ENCODE assay signal across 28 mouse cellular contexts in genomic region chr17:12902291-12902690, GRCm38 (mm10). TPM values are rescaled to one million over a fixed set of nuclear protein-coding genes. Genes with fewer than 3 reads are reported as not detected.
"Had no signal": no experiment of that assay in that cellular context is flagged by ENCODE, and none has a peak within 500 bp of the region (broad histone marks: within the 10 kb centered on the region; RNA-seq: fewer than 3 reads in every experiment).

No protein-coding gene starts in this region.

- H3K4me3 ChIP-seq: gastrocnemius, adult 2 months; heart, adult 2 months; heart, embryonic 13.5 days; heart, embryonic 15.5 days; hindbrain, embryonic 10.5 days; hindbrain, embryonic 12.5 days; intestine, embryonic 15.5 days; layer of hippocampus, adult 2 months; left cerebral cortex, adult 2 months; limb, embryonic 13.5 days had no signal

- H3K9ac ChIP-seq: heart, embryonic 13.5 days; heart, embryonic 15.5 days; hindbrain, embryonic 12.5 days; hindbrain, embryonic 14.5 days; intestine, embryonic 15.5 days; limb, embryonic 13.5 days had no signal

- ATAC-seq: hindbrain, embryonic 16.5 days; inflammation-experienced regulatory T-cells, adult 6 months; intestine, embryonic 15.5 days; intestine, postnatal 0 days had no signal

- H3K27ac ChIP-seq: gastrocnemius, adult 2 months; heart, adult 2 months; heart, embryonic 13.5 days; heart, embryonic 15.5 days; hindbrain, embryonic 12.5 days; hindbrain, embryonic 14.5 days; intestine, embryonic 15.5 days; layer of hippocampus, adult 2 months; left cerebral cortex, adult 2 months had no signal

- H3K27me3 ChIP-seq: heart, embryonic 13.5 days; heart, embryonic 15.5 days; hindbrain, embryonic 12.5 days; intestine, embryonic 15.5 days; limb, embryonic 13.5 days had no signal

- H3K4me2 ChIP-seq: heart, embryonic 11.5 days; heart, embryonic 13.5 days; heart, embryonic 15.5 days; hindbrain, embryonic 12.5 days; hindbrain, embryonic 14.5 days; intestine, embryonic 15.5 days; limb, embryonic 13.5 days; liver, embryonic 11.5 days had no signal

- H3K9me3 ChIP-seq: heart, embryonic 13.5 days; heart, embryonic 15.5 days; hindbrain, embryonic 10.5 days; hindbrain, embryonic 12.5 days; intestine, embryonic 15.5 days; limb, embryonic 13.5 days had no signal

- DNase-seq: gastrocnemius, adult 2 months; gastrocnemius, postnatal 10 days; gastrocnemius, postnatal 25 days; heart, adult 2 months; heart, postnatal 4 days; kidney, adult 18-20 months; kidney, adult 8-10 months; kidney, postnatal 10 days; kidney, postnatal 25 days; kidney, postnatal 4 days; liver had no signal

- H3K4me1 ChIP-seq: heart, embryonic 13.5 days; heart, embryonic 15.5 days had no signal

RNA-seq across cellular contexts. Expression of gene Mrgprh, which starts 26.5 kb away (rescaled TPM):
- polyA plus RNA-seq: heart, embryonic 13.5 days; hindbrain, embryonic 10.5 days; hindbrain, embryonic 12.5 days; hindbrain, embryonic 14.5 days; hindbrain, embryonic 16.5 days; inflammation-experienced regulatory T-cells, adult 6 months; intestine, embryonic 15.5 days; intestine, postnatal 0 days; kidney, embryonic 14.5 days; kidney, embryonic 16.5 days; limb, embryonic 11.5 days; liver, embryonic 11.5 days had no signal
